ENCODE assay signal across 9 mouse cellular contexts in the genomic region with DNA sequence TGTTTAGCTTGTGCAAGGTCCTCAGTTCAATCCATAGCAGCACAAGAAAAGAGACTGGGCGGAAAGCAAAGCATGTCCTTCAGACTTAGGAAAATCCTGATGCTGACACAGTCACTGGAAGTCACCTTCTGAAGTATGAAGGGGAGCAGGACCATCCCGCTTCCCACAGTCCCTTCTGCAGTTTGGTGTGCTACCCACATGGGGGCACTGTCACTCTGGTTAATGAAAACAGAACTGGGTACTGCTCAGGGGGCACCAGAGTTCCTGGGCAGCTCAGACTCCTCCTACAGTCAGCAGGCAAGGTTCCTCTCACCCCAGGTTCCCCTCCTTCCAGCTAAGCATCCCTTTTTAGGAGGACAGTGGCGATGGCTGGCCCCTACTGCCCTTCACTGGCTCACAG. TPM values are rescaled to one million over a fixed set of nuclear protein-coding genes. Genes with fewer than 3 reads are reported as not detected.
A peak's percentile ranks its signal among the peaks of the same experiment; 100 is the strongest.
DNase-seq lines count a peak whose midpoint lies in the region; ATAC-seq lines count a peak whose summit lies in the region.
"Had no signal": no experiment of that assay in that cellular context is flagged by ENCODE, and none has a peak within 500 bp of the region (broad histone marks: within the 10 kb centered on the region; RNA-seq: fewer than 3 reads in every experiment).

No protein-coding gene starts in this region.

- no peaks in the 10 kb centered on the region for H3K4me1 ChIP-seq in hindbrain, embryonic 11.5 days (replicated peaks; ENCODE audit: control insufficient read depth, insufficient read depth, low read length)
- H3K4me1 ChIP-seq in hindbrain, embryonic 12.5 days, result peaks cover 18% of the 10 kb centered on the region; the same call in 1 of the 2 replicates
- 0 out of 2 replicates have a peak, but pooled peaks cover 4% of the 10 kb centered on the region for H3K4me1 ChIP-seq in limb, embryonic 11.5 days (ENCODE audit: control insufficient read depth, insufficient read depth, low read length)

- no peaks in the 10 kb centered on the region for H3K9me3 ChIP-seq in hindbrain, embryonic 11.5 days (ENCODE audit: control insufficient read depth, low read length)
- no peaks in the 10 kb centered on the region for H3K9me3 ChIP-seq in hindbrain, embryonic 12.5 days (replicated peaks)
- no peaks in the 10 kb centered on the region for H3K9me3 ChIP-seq in limb, embryonic 11.5 days (ENCODE audit: control insufficient read depth, low read length)
- H3K9me3 ChIP-seq: embryonic facial prominence, embryonic 12.5 days had no signal

- peak; percentile 65 for DNase-seq in hindbrain, embryonic 11.5 days (ENCODE audit: low spot score)
- peak; percentile 54 for DNase-seq in right cerebral cortex, postnatal 4 days
- no peak for DNase-seq in right cerebral cortex, postnatal 36 days (ENCODE audit: low spot score in 2 of 2)
- DNase-seq in cerebellum, postnatal 10 days, result peak; percentile 80 to 83
- peak; percentile 66 for DNase-seq in limb, embryonic 11.5 days (ENCODE audit: low spot score)
- DNase-seq in thymus, postnatal 25 days, result peak; percentile 30

- ATAC-seq in hindbrain, embryonic 11.5 days (ENCODE audit: low FRiP score), result 0 out of 2 replicates have a peak, but pooled peaks have one; percentile 18
- no peak for ATAC-seq in hindbrain, embryonic 12.5 days (ENCODE audit: low FRiP score)
- no peak for ATAC-seq in limb, embryonic 11.5 days (ENCODE audit: insufficient number of reproducible peaks, low FRiP score, low TSS enrichment, low read depth)
- no peak for ATAC-seq in erythroblast, adult 5-6 weeks (replicated peaks; ENCODE audit: low FRiP score, poor library complexity, severe bottlenecking)

- H3K9ac ChIP-seq in hindbrain, embryonic 11.5 days (ENCODE audit: low read depth, low read length), result no peak overlapping the region
- H3K9ac ChIP-seq in hindbrain, embryonic 12.5 days, result no peak overlapping the region
- no peak overlapping the region for H3K9ac ChIP-seq in limb, embryonic 11.5 days (ENCODE audit: low read length)
- H3K9ac ChIP-seq: embryonic facial prominence, embryonic 12.5 days had no signal

- no peak overlapping the region for H3K4me3 ChIP-seq in hindbrain, embryonic 11.5 days (ENCODE audit: low read depth, low read length)
- no peak overlapping the region for H3K4me3 ChIP-seq in hindbrain, embryonic 12.5 days
- no peak overlapping the region for H3K4me3 ChIP-seq in limb, embryonic 11.5 days (ENCODE audit: low read depth, low read length)
- H3K4me3 ChIP-seq: embryonic facial prominence, embryonic 12.5 days had no signal

- WGBS in hindbrain, embryonic 11.5 days, result 33% methylated on average over 3 of the region's 3 CpGs
- WGBS in hindbrain, embryonic 12.5 days, result 32% methylated on average over 3 of the region's 3 CpGs
- 37% methylated on average over 3 of the region's 3 CpGs for WGBS in limb, embryonic 11.5 days

- no peak overlapping the region for H3K4me2 ChIP-seq in hindbrain, embryonic 11.5 days (replicated peaks; ENCODE audit: low read depth, low read length)
- no peak overlapping the region for H3K4me2 ChIP-seq in hindbrain, embryonic 12.5 days (replicated peaks)
- H3K4me2 ChIP-seq in limb, embryonic 11.5 days (ENCODE audit: low read depth, severe bottlenecking), result no peak overlapping the region
- H3K4me2 ChIP-seq: embryonic facial prominence, embryonic 12.5 days had no signal

- no peaks in the 10 kb centered on the region for H3K27me3 ChIP-seq in hindbrain, embryonic 11.5 days (ENCODE audit: control insufficient read depth, insufficient read depth, low read length)
- peaks cover 5% of the 10 kb centered on the region for H3K27me3 ChIP-seq in hindbrain, embryonic 12.5 days
- H3K27me3 ChIP-seq in limb, embryonic 11.5 days (ENCODE audit: control insufficient read depth, insufficient read depth, low read length), result no peaks in the 10 kb centered on the region
- H3K27me3 ChIP-seq: embryonic facial prominence, embryonic 12.5 days had no signal

- H3K36me3 ChIP-seq in hindbrain, embryonic 11.5 days (ENCODE audit: control insufficient read depth, insufficient read depth, low read length), result no peaks in the 10 kb centered on the region
- no peaks in the 10 kb centered on the region for H3K36me3 ChIP-seq in hindbrain, embryonic 12.5 days
- no peaks in the 10 kb centered on the region for H3K36me3 ChIP-seq in limb, embryonic 11.5 days (ENCODE audit: control insufficient read depth, insufficient read depth, low read length)
- H3K36me3 ChIP-seq: embryonic facial prominence, embryonic 12.5 days had no signal

- H3K27ac ChIP-seq in hindbrain, embryonic 11.5 days (ENCODE audit: low read depth, low read length), result no peak overlapping the region
- H3K27ac ChIP-seq in hindbrain, embryonic 12.5 days, result no peak overlapping the region
- H3K27ac ChIP-seq in limb, embryonic 11.5 days (replicated peaks; ENCODE audit: low read depth, low read length), result no peak overlapping the region
- H3K27ac ChIP-seq: embryonic facial prominence, embryonic 12.5 days had no signal

RNA-seq across cellular contexts. Expression of a gene that starts 30.9 kb away (rescaled TPM):
- polyA plus RNA-seq in hindbrain, embryonic 11.5 days (2014; fragmentation: Nextera tagmentation; extraction: Ambion mirVana), result 0.12 and 0.32 TPM in 2 replicates
- 0.32 and 0.36 TPM in 2 replicates for polyA plus RNA-seq in hindbrain, embryonic 12.5 days (2016; fragmentation: Nextera tagmentation; extraction: Ambion mirVana)
- 0.15 and 0.20 TPM in 2 replicates for polyA plus RNA-seq in limb, embryonic 11.5 days (2014; fragmentation: Nextera tagmentation; extraction: Ambion mirVana)
- not detected in 2 replicates for total RNA-seq in erythroblast, adult 5-6 weeks (2015; ENCODE audit: low replicate concordance)
- total RNA-seq in erythroblast, adult 5-6 weeks (2017; ENCODE audit: low replicate concordance), result not detected in 2 replicates

RNA-seq across cellular contexts. Expression of a gene that starts 35.2 kb away (rescaled TPM):
- 9.2 and 9.6 TPM in 2 replicates for polyA plus RNA-seq in hindbrain, embryonic 11.5 days (2014; fragmentation: Nextera tagmentation; extraction: Ambion mirVana)
- polyA plus RNA-seq in hindbrain, embryonic 12.5 days (2016; fragmentation: Nextera tagmentation; extraction: Ambion mirVana), result 14.9 and 15.6 TPM in 2 replicates
- polyA plus RNA-seq in limb, embryonic 11.5 days (2014; fragmentation: Nextera tagmentation; extraction: Ambion mirVana), result 8.0 and 8.5 TPM in 2 replicates
- 4.2 and 4.8 TPM in 2 replicates for total RNA-seq in erythroblast, adult 5-6 weeks (2015; ENCODE audit: low replicate concordance)
- total RNA-seq in erythroblast, adult 5-6 weeks (2017; ENCODE audit: low replicate concordance), result 3.3 and 3.7 TPM in 2 replicates

RNA-seq across cellular contexts. Expression of a gene that starts 51.9 kb away (rescaled TPM):
- 2.6 and 2.8 TPM in 2 replicates for polyA plus RNA-seq in hindbrain, embryonic 11.5 days (2014; fragmentation: Nextera tagmentation; extraction: Ambion mirVana)
- 7.5 and 8.5 TPM in 2 replicates for polyA plus RNA-seq in hindbrain, embryonic 12.5 days (2016; fragmentation: Nextera tagmentation; extraction: Ambion mirVana)
- polyA plus RNA-seq in limb, embryonic 11.5 days (2014; fragmentation: Nextera tagmentation; extraction: Ambion mirVana), result 1.1 and 1.8 TPM in 2 replicates
- not detected in 2 replicates for total RNA-seq in erythroblast, adult 5-6 weeks (2015; ENCODE audit: low replicate concordance)
- not detected in 2 replicates for total RNA-seq in erythroblast, adult 5-6 weeks (2017; ENCODE audit: low replicate concordance)

Comparison
In these comparisons a context has a peak if more than half of its experiments do, and no peak if none do; other contexts are left out.
1. DNase-seq: peak in hindbrain, embryonic 11.5 days (single experiment), right cerebral cortex, postnatal 4 days (single experiment), cerebellum, postnatal 10 days (2 of 2), limb, embryonic 11.5 days (single experiment) and thymus, postnatal 25 days (single experiment); none in right cerebral cortex, postnatal 36 days (0 of 2).